Mouse (Mus musculus): ENCODE measurements around the gene Zfp46.

Gene Zfp46

GRCm38 (mm10) chr4:136284455-136284854, at the start of gene Zfp46:
Zfp46 (plus strand) TSS chr4:136284683.
- no peak for DNase-seq (ENCODE audit: low read depth, low spot score)

DNA sequence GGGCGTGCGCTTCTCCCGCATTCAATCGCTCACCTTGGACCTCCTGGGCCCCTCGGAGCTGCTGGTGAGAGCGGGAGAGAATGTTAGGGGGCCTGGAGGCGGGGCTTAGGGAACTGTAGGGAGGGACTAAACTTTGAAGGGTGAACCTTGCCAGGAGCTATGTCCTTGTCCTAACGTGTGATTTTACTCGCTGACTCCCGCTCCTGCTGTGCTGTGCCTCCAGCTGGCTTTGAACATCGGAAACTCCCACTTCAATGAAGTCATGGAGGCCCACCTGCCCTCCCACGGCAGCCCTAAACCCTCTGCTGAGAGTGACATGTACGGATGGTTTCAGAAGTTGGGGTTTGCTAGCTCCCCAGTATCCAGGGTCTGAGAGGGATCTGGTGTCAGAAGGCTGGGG, 45.8 kb upstream of the Zfp46 start:
- no peak for DNase-seq (ENCODE audit: low read depth, low spot score)

DNA sequence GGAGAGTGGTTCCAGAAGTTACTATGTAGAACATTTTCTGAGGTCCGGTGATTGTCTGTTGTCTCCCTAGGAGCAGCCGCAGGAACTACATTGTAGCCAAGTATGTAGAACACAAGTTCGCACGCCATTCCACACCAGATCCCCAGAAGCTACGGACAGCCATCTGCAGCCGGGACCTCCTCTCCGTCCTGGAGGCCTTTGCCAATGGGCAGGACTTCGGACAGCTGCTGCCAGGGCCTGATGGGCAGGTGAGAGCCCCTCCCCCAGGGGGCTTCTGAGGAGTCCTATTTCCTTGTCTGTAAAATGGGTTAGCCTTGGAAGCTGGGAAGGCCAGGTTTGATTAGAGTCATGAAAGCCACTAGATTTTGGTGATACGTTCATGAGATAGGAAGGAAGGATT, 45.4 kb upstream of the Zfp46 start:
- no peak for DNase-seq (ENCODE audit: low read depth, low spot score)

DNA sequence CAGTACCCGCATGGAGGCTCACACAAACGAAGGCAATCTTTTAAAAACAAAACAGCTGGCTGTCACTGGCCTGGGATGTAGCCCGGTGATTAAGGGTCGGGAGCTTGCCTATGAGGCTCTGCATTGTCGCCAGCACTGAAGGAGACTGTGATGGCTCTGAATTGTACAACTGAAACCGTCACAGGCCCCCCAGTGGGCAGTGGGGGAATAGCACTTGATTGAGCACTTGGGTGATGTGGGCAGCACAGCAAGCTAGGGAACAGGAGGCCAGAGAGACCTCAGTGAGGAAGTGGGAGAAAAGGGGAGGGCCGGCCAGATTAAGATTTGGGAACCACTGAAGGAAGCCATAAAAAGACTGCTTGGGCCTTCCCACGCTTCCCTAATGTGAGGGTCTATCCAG, 44.9 kb upstream of the Zfp46 start:
- no peak for DNase-seq (ENCODE audit: low read depth, low spot score)

GRCm38 (mm10) chr4:136240123-136240522, 44.4 kb upstream of the Zfp46 start:
- DNase-seq (ENCODE audit: low read depth, low spot score), result no peak

DNA sequence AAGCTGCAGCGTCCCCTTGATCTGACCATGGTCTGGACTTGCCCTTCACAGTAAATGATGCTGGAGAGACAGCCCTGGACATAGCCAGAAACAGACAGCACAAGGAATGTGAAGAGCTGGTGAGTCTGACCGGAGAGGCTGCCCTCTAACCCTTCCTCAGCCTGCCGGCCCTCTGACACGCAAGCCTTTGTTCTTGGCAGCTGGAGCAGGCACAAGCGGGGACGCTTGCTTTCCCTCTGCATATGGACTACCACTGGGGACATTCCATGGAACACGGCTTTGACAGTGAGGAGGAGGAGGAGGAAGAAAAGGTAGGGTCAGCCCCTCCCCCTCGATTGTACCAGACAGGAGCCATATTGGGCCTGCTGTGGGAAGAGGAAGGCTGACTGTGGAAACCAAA, 43.5 kb upstream of the Zfp46 start:
- DNase-seq (ENCODE audit: low read depth, low spot score), result no peak

- DNase-seq (ENCODE audit: low read depth, low spot score), result no peak
These were observed 42.3 kb upstream of the Zfp46 start for GRCm38 (mm10) chr4:136242065-136242703.

GRCm38 (mm10) chr4:136242728-136243127, 41.8 kb upstream of the Zfp46 start:
- DNase-seq (ENCODE audit: low read depth, low spot score), result no peak

- no peak for DNase-seq (ENCODE audit: low read depth, low spot score)
These were observed 40.3 kb upstream of the Zfp46 start for GRCm38 (mm10) chr4:136244208-136244607.

DNA sequence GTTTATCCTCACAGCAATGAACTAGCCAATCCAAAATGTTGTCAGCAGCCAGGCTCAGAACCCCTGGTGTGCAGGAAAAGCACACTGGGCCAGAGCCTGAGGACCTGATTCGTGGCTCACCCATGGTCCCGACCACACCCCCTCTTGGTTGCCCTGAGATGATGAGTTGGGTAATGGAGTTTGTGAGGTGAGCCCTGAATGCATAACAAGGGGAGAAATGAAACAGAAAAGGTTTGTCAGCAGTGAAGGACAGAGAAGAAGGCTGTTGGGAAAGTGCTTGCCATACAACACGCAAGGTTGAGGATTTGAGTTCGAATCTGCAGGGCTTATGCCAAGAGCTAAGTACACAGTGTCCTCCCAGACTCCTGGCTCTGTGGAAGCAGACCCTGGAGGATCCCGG, 38.8 kb upstream of the Zfp46 start:
- DNase-seq (ENCODE audit: low read depth, low spot score), result no peak

DNA sequence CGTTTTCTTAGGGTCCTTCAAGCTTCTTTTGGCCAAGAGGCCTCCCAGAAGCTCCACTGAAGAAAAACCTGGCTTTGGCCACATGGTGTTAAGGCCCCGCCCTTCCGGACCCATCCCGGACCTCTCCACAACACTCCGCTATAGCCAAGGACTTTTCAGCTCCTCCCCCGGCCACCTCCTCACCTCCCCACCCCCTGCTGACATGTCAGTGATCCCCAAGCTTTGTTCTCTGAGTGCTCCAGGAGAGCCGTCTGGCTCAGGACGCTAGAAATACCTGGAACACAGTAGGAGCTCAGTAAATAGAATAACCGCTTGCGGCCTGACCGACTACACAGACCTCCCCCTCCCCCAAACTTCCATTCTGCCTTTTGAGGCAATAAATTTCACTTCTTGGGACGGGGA, 37.9 kb upstream of the Zfp46 start:
- DNase-seq (ENCODE audit: low read depth, low spot score), result no peak

DNA sequence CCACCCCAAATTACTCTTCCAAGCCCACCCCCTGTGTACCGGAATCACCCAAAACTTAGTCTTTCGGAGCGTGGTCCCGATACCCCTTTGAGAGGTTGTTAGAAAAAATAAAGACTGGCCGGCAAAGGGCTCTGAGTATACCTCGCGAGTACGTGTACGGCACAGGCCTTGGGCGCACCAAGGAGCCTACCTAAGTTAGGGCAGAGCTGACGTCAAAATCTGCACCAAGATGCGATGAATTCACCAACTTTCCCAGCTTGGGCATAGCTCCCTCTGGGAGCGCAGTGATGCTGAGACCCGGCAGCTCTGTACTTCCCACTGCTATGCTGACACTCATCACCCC, 37.1 kb upstream of the Zfp46 start:
- DNase-seq (ENCODE audit: low read depth, low spot score), result no peak

DNA sequence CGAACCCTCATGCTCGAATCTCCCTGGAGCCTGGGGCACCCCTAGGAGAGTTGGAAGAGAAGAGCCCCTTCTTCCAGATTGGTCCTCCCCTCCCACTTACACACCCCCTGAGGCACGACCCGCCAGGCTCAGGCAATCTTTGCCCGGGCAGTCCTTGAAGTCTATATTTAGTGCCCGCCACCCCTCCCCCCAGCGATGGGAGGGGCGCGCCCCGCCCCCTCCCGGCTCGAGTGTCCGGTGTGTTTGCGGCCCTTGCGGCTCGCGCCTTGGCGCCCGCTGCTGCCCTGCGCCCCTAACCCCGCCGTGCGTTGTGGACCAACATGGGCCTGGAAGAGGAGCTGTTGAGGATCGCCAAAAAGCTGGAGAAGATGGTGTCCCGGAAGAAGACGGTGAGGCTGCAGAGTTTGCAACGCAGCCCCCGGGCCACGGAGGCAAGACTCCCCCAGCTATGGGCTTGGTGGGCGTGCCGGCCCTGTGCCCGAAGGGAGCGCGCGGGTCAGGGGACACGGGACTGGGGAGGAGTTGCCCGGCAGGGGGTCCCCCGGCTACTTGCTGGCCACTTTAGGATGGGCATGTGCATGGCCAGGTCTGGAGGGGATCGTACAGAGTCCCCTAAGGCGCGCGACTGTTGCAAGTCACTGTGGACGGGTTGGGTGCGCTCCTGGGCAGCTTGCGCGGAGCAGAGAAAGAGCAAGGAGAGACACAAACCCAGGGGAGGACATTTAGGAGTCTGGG, 36.6 kb upstream of the Zfp46 start, which contains the start of gene Tcea3:
Tcea3 (plus strand) TSS at position 1 of the 735 bp plus-strand sequence.
- DNase-seq (ENCODE audit: low read depth, low spot score), result no peak

DNA sequence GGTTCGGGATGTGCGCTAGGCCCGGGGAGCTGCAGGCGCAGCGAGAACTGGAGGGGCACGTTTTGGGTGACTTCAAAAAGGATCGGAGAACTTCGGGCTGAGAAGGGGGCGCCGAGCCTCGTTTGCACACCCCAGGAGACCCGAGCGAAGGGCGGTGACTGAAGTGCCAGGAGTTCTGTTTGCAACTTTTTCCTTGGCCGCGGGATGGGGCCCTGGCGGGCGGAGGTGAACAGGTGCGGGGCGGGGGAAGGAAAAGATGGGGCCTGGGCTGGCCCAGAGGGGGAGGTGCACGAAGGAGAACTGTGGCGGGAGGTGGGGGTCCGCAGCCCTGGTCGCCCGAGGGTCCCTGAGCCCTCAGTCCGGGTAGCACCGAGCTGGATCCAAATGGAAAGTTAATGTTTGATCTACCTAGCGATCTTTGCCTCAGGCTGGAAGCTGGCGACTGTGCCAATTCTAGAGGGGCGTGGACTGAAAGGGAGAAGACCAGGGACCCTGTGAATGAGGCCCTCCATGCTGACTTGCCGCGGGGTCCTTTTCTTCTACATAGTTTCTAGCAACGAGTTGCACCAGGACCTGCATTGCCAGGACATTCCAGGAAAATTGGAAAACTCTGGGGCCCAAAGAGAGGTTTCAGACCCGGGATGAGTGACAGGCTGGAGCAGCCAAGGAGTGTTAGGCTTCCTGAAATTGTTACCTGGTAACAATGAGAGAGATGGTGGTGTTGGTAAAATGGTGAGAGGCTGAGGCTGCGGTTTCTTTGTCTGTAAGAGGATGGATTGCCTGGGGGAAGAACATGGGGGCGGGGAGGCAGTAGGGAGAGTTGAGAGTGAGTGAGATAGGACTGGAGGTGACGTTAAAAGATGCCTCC, 35.8 kb upstream of the Zfp46 start:
- no peak for DNase-seq (ENCODE audit: low read depth, low spot score)

- no peak for DNase-seq (ENCODE audit: low read depth, low spot score)
These were observed 35.2 kb upstream of the Zfp46 start for GRCm38 (mm10) chr4:136249332-136249647.

- DNase-seq (ENCODE audit: low read depth, low spot score), result no peak
These were observed 34.7 kb upstream of the Zfp46 start for GRCm38 (mm10) chr4:136249780-136250179.

GRCm38 (mm10) chr4:136255919-136256318, 28.6 kb upstream of the Zfp46 start:
- DNase-seq (ENCODE audit: low read depth, low spot score), result no peak

DNA sequence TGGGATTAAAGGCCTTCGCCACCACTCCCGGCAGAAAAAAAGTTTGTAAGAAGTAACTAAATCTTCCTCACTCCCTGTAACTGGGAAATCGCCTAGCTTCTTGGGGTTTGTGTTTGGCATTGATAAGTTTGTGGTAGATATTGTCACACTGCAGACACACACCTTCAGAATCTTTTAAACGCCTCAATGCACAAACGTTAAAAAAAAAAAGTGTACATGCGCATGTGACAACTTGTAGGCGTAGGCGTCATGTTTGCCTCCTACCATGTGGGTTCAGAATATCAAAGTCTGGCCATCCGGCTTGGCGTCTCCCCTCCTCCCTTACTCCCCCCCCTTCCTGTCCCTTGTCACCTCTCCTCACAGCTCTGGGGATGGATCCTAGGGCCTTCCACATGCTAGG, 27.8 kb upstream of the Zfp46 start:
- no peak for DNase-seq (ENCODE audit: low read depth, low spot score)

- no peak for DNase-seq (ENCODE audit: low read depth, low spot score)
These were observed 24.6 kb upstream of the Zfp46 start for GRCm38 (mm10) chr4:136259916-136260315.

DNA sequence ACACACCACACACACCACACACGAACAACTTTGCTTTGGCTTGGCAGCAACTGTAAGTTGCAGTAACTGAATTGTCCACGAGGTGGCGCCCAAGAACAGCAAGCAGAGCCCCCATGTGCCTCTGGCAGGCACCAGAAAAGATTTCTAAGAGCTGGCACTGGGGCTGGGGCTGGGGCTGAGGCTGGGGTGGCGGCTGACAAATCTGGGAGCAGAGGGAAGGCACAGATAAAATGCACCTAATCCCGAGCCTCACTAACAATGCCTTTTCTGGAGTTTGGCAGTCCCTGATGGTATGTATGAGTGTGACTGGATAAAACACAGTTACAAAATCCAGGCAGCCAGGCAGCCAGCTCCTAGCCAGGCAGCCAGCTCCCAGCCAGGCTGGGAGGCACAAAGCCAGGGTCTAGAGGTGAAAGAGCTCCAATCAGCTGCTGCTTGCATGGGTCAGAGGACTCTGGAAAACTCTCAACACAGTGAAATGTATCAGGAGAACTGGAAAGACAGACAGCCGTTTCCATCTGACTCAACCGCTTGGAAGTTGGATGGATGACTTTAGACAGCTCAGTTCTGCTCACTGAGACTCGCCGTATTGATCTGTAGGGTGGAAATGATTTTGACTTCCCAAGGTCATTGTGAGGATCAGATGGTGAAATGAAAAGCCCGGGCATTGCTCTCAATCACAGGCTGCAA, 23.8 kb upstream of the Zfp46 start:
- DNase-seq (ENCODE audit: low read depth, low spot score), result peak; percentile 61

DNA sequence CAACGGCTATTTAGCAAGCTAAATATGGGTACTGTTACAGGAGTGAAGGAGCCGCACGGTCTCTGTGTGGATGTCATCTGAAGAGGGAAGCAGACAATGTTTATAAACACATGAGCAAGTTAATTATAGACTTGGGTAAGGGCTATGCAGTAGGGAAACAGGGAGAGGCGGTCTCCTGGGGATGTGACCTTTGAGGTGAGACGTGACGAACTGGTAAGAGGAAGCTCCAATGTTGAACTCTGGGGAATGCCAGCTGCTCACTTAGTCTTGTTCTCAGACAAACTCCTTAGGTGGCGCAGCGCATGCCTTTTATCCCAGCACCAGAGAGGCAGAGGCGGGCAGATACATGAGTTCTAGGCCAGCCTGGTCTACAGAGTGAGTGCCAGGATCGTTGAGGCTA, 22.6 kb upstream of the Zfp46 start:
- DNase-seq (ENCODE audit: low read depth, low spot score), result no peak

DNA sequence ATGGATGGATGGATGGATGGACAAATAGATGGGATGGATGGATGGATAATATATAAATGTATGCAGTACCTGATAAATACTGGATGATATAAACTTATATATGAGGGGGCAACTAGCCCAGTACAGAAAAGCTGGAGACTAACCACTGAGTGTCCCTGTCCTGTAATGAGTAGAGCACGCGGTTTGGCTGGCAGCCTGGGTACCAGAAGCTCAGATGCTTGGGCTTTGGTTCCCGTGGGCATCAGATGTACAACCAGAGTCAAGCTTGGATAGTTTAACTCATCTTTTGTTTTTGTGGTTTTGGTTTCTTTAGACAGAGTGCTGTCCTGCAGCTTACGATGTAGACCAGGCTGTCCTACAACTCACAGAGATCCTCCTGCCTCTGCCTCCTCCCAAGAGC, 20.9 kb upstream of the Zfp46 start:
- no peak for DNase-seq (ENCODE audit: low read depth, low spot score)
